Mouse (Mus musculus) lung, adult 2 months (tissue): ENCODE measurements around the gene Slpi.

Source experiments
- CTCF ChIP-seq: fragments of 200-500 bp; IDR thresholded peaks from 2 replicates; pipeline ENCODE4 v1.5.1; 2011; ENCODE audit warnings: mild to moderate bottlenecking, low read length, control low read depth; ENCODE audit not compliant: insufficient read depth
- POLR2A ChIP-seq: fragments of 200-500 bp; IDR thresholded peaks from 2 replicates; pipeline ENCODE4 v1.6.1; 2011; ENCODE audit warnings: low read depth, mild to moderate bottlenecking, control low read depth, low read length, borderline replicate concordance; ENCODE audit errors: extremely low read depth

DNA sequence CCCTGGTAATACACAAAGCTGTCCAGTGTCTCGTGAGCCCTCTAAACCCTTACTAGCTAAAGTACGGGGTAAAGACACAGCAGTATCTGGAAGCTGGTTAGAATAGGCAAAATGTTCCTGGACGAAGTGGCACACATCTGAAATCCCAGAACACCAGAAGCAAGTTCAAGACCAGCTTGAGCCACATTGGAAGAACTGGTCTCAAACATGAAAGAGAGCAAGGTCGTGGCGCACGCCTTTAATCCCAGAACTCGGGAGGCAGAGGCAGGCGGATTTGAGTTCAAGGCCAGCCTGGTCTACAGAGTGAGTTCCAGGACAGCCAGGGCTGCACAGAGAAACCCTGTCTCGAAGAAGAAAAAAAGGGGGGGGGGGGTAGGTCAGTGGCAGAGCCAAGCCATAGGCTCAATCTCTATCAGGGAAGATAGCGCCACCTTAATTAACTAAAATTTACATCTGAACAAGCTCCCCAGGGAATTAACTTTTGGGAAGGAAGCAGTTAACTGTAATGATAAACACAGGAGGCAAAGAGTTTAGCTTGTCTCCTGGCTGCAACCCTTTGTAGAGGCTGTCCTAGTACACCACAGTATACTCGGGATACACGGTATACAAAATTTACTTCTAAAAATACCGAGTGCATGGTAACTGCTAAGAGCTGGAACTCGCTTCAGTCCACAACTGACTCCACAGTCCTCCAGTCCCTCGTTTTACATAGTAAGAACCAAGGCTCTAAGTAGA, 41.2 kb upstream of the Slpi start:
- TF ChIP-seq CTCF (no peak), POLR2A (no peak)
